Mouse (Mus musculus) forebrain, embryonic 16.5 days (tissue): ENCODE measurements at regions not wholly inside any gene's neighbourhood (a gene's known extent, or its start where the extent isn't known, plus 50 kb on each side); places are given as distances from the start of the nearest gene placed in this dataset.
"Not testable (repeated sequence)": the region's sequence is repeated elsewhere in the genome, so short reads cannot be mapped to it uniquely, and the experiment has no call there.

Experiments used
- ATAC-seq: fragments of 200-750 bp; cut with Nextera tagmentation; 2 replicates; pipeline ENCODE4 v1.8.0; 2017; ENCODE audit warnings: mild to moderate bottlenecking, moderate library complexity
- H3K27ac ChIP-seq: fragments of 300-500 bp; sonication (generic); 2 replicates; pipeline ENCODE4 v1.5.1; 2014; ENCODE audit warnings: low read length, control low read depth
- H3K27me3 ChIP-seq: fragments of 300-500 bp; sonication (generic); replicated peaks from 2 replicates; pipeline ENCODE4 v1.6.1; 2014; ENCODE audit warnings: low read length; ENCODE audit not compliant: control insufficient read depth, insufficient read depth
- H3K36me3 ChIP-seq: fragments of 300-500 bp; sonication (generic); 2 replicates; pipeline ENCODE4 v1.6.1; 2014; ENCODE audit not compliant: control insufficient read depth, insufficient read depth
- H3K4me1 ChIP-seq: fragments of 300-500 bp; sonication (generic); replicated peaks from 2 replicates; pipeline ENCODE4 v1.6.1; 2014; ENCODE audit warnings: low read length; ENCODE audit not compliant: control insufficient read depth, insufficient read depth
- H3K4me2 ChIP-seq: fragments of 300-500 bp; sonication (generic); 2 replicates; pipeline ENCODE4 v1.6.1; 2014; ENCODE audit warnings: mild to moderate bottlenecking, low read length, control low read depth
- H3K4me3 ChIP-seq: fragments of 300-500 bp; sonication (generic); replicated peaks from 2 replicates; pipeline ENCODE4 v1.5.1; 2014; ENCODE audit warnings: mild to moderate bottlenecking, low read length, control low read depth
- H3K9ac ChIP-seq: fragments of 300-500 bp; sonication (generic); replicated peaks from 2 replicates; pipeline ENCODE4 v1.6.1; 2014; ENCODE audit warnings: low read depth, low read length, control low read depth
- H3K9me3 ChIP-seq: fragments of 300-500 bp; sonication (generic); 2 replicates; pipeline ENCODE4 v1.6.1; 2016; ENCODE audit warnings: low read length; ENCODE audit not compliant: control insufficient read depth
- WGBS: fragments of 180-500 bp; shearing (Covaris S2); extraction: QIAGEN DNeasy Blood & Tissue Kit; methylation state at CpG from one replicate; pipeline ENCODE4 v1.1.7; 2014; 5-methylcytosine and 5-hydroxymethylcytosine counted together

DNA sequence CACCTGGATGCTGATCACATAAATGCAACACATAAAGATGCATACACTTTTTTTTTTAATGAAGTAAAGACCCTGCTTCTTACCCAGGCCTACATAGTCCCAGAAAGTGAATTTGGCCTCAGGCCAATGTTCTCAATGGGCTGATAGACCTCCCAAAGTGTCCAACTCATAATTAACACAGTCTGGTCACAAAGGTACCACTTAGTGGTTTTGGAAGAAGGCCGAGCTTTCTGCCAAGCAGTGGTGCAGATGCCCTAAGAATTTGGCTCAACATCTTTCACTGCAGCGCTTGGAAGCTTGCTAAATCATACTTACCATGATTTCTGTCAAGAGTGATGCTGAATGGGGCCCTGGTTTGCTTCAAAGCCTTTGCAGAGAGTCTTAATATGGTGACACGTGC lies 706.4 kb upstream of the Rag2 start:
- no peak overlapping the region for H3K27ac ChIP-seq
- no peak overlapping the region for H3K4me2 ChIP-seq
- WGBS = 33% methylated on average over 3 of the region's 3 CpGs
- no peaks in the 10 kb centered on the region for H3K36me3 ChIP-seq
- H3K9me3 ChIP-seq = no peaks in the 10 kb centered on the region
- H3K4me3 ChIP-seq = no peak overlapping the region
- H3K27me3 ChIP-seq = no peaks in the 10 kb centered on the region
- H3K9ac ChIP-seq = no peak overlapping the region
- H3K4me1 ChIP-seq = no peaks in the 10 kb centered on the region
- peak; percentile 73 for ATAC-seq

DNA sequence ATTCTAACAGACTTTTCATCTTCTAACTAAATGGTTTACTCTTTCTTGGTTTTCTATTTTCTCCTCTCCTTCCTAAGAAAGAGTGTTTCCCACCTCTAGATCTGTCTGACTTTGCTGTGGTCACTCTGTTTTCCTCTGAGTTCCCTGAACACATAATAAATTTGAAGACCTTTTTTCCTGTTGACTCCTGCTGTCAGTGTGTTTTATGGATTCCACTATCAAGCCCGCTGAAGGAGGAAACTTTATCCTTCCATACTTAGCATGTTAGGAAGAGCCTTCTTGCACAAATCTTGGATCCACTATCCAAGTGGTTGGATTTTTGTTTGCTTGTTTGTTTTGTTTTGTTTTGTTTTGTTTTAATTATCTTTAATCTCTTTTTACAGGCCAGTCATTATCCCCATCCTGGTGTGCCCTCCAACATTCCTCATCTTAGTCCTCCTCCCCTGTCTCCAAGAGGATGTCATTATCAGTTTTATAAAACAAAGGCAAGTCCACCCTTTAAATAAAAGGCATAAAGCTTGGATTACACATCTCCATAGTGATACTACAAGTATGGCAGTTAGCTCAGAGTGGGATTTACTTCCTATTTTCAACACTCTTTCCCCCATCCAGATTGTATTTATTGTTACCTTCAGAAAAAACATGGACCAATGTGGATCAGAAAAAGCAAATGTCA lies 704.8 kb upstream of the Rag2 start:
- H3K27me3 ChIP-seq = no peaks in the 10 kb centered on the region
- H3K27ac ChIP-seq = no peak overlapping the region
- WGBS = 90% methylated on average over 1 of the region's 1 CpGs

DNA sequence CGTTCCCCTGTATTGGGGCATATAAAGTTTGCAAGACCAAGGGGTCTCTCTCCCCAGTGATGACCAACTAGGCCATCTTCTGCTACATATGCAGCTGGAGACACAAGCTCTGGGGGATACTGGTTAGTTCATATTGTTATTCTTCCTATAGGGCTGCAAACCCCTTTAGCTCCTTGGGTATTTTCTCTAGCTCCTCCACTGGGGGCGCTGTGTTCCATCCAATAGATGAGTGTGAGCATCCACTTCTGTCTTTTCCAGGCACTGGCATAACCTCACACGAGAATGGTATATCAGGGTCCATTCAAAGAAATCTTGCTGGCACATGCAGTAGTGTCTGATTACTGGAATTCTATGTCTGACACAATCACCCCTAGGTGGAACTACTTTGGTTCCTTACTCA lies 675.9 kb upstream of the Rag2 start:
- H3K27me3 ChIP-seq, H3K4me2 ChIP-seq, H3K4me3 ChIP-seq, H3K4me1 ChIP-seq, H3K27ac ChIP-seq, H3K36me3 ChIP-seq, H3K9me3 ChIP-seq, ATAC-seq, H3K9ac ChIP-seq: not testable (repeated sequence)
- WGBS = 46% methylated on average over 3 of the region's 3 CpGs

More for the DNA sequence above, 704.8 kb upstream of the Rag2 start:
- no peaks in the 10 kb centered on the region for H3K4me1 ChIP-seq
- H3K4me3 ChIP-seq = no peak overlapping the region
- H3K9me3 ChIP-seq = no peaks in the 10 kb centered on the region
- ATAC-seq = no peak
- no peak overlapping the region for H3K4me2 ChIP-seq
- H3K36me3 ChIP-seq = no peaks in the 10 kb centered on the region
- no peak overlapping the region for H3K9ac ChIP-seq

DNA sequence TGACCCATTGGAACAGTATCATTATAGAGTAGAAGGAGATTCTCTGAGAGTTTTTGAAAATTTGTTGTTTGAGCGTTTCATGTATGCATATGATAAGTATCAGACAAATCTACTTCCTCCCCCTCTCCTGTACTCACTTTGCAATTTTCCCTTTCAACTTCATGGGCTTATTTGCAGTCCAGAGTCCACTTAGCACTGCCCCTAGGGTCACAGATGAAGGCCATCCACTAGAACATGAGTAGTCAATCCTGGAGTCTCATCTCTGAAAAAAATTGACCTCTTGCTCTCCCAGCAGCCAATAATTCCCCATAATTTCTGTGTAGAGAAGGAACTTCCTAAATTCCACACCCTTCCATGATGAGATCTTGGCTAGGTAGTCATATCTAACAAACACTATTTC lies 665.1 kb upstream of the Rag2 start:
- no peak overlapping the region for H3K4me3 ChIP-seq
- no peaks in the 10 kb centered on the region for H3K36me3 ChIP-seq
- no peaks in the 10 kb centered on the region for H3K4me1 ChIP-seq
- H3K4me2 ChIP-seq = no peak overlapping the region
- WGBS = 86% methylated on average over 1 of the region's 1 CpGs
- ATAC-seq = no peak
- no peaks in the 10 kb centered on the region for H3K9me3 ChIP-seq
- no peaks in the 10 kb centered on the region for H3K27me3 ChIP-seq
- H3K27ac ChIP-seq = no peak overlapping the region
- no peak overlapping the region for H3K9ac ChIP-seq

DNA sequence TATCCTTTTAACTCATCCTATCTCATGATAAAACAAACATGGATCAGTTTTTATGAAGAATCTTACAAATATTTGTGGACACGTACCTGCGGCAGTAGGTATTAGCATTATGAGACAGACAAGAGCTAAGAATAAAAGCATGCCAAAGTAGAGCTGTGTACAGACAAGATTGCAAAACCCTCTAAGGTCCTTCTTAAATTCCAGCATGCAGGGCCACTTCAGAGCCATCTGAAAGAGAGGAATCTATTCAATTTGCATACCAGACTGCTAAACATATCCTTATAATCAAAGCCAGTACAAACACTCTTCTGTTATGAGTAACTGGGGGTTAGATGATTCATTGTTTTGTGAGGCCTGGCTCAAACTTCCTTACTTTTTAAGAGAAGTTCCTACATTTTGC lies 659.9 kb upstream of the Rag2 start:
- Histone ChIP-seq H3K9ac (no peak overlapping the region), H3K27ac (no peak overlapping the region), H3K9me3 (no peaks in the 10 kb centered on the region), H3K36me3 (no peaks in the 10 kb centered on the region), H3K4me1 (no peaks in the 10 kb centered on the region), H3K4me3 (no peak overlapping the region), H3K4me2 (no peak overlapping the region), H3K27me3 (no peaks in the 10 kb centered on the region)
- no peak for ATAC-seq
- 84% methylated on average over 2 of the region's 2 CpGs for WGBS

DNA sequence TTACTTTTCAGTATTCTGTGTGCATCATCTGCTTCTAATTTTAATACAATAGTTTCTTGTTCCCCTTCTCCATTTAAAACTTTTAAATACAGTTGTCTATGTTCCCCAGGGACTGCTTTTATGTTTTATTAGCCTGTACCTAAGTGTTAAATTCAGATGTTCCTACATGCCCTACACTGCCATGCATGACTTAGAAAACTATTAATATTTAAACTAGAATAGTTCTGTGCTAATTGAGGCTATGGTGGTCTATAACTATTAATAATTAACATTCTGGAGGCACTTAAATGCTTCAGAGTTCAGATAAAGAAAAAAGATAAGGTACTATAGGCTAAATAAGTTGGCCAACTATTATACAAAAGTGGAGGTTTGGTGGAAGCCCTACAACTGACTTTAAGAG lies 647.3 kb upstream of the Rag2 start:
- H3K4me2 ChIP-seq = no peak overlapping the region
- H3K4me1 ChIP-seq = no peaks in the 10 kb centered on the region
- no peak overlapping the region for H3K9ac ChIP-seq
- no peaks in the 10 kb centered on the region for H3K36me3 ChIP-seq
- ATAC-seq = no peak
- H3K27me3 ChIP-seq = no peaks in the 10 kb centered on the region
- H3K27ac ChIP-seq = no peak overlapping the region
- no peak overlapping the region for H3K4me3 ChIP-seq
- no peaks in the 10 kb centered on the region for H3K9me3 ChIP-seq

DNA sequence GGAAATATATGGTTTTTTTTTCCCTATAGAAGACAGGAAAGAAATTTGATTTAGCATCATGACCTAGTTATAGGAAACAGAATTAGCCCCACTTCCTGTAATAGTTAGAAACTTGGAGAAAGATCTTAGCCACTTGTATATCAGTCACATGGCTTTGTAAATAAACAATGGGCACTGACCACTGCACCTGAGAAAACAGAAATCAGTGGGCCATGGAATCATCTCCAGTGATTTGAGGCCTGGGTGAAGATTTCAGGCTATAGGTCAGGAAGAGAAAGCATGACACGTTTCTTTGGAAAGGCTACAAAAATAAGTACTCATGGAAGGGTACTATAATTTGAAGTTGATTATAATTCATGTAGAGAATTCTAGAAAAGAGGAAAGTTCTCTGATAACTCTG lies 642.2 kb upstream of the Rag2 start:
- Histone ChIP-seq H3K9ac (no peak overlapping the region), H3K4me3 (no peak overlapping the region), H3K27ac (no peak overlapping the region), H3K27me3 (no peaks in the 10 kb centered on the region), H3K9me3 (no peaks in the 10 kb centered on the region), H3K4me1 (no peaks in the 10 kb centered on the region), H3K4me2 (no peak overlapping the region), H3K36me3 (no peaks in the 10 kb centered on the region)
- ATAC-seq = no peak
- 76% methylated on average over 1 of the region's 1 CpGs for WGBS

DNA sequence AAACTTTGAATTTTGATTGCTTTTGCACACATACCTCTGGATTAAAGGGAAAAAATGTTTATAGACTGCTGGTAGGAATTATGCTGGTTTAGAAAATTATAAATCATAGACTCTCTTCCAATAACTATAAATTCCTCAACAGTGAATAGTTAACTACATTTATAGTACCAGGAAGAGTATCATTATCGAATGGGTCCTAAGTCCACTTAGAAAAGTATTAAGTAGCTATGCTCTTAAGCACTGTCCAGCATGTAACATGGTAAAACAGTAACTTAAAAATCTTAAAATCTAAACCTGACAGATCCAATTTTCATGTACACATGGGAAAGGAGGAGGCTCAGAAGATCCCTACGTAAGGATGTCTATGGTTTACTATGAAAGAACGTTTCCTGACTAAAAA lies 609.2 kb upstream of the Rag2 start:
- Histone ChIP-seq H3K27ac (no peak overlapping the region), H3K9me3 (no peaks in the 10 kb centered on the region), H3K27me3 (no peaks in the 10 kb centered on the region), H3K9ac (no peak overlapping the region), H3K36me3 (no peaks in the 10 kb centered on the region), H3K4me2 (no peak overlapping the region), H3K4me3 (no peak overlapping the region), H3K4me1 (no peaks in the 10 kb centered on the region)
- WGBS = 91% methylated on average over 3 of the region's 3 CpGs
- no peak for ATAC-seq

DNA sequence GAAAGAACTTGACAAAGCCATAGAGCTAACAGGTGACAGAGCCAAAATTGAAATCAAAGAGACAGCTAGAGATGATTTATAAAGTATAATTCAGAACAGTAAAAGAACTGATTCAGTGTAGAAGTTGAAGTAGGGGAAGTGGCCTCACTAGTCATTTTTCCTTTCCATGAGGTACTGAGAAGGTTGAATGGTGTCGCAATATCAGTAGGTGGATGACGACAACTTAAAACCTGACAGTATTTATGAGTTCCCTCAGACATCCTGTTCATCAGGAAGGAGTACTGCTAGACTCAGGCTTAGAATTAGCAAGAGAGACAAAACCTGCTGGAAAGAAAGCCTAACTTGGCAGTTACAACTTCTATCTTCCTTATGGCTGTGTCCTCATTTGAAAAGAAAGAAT lies 605.1 kb upstream of the Rag2 start:
- H3K36me3 ChIP-seq = no peaks in the 10 kb centered on the region
- no peak overlapping the region for H3K27ac ChIP-seq
- ATAC-seq = no peak
- no peak overlapping the region for H3K9ac ChIP-seq
- H3K4me2 ChIP-seq = no peak overlapping the region
- no peaks in the 10 kb centered on the region for H3K9me3 ChIP-seq
- 92% methylated on average over 2 of the region's 2 CpGs for WGBS
- H3K4me1 ChIP-seq = no peaks in the 10 kb centered on the region
- no peaks in the 10 kb centered on the region for H3K27me3 ChIP-seq
- no peak overlapping the region for H3K4me3 ChIP-seq

DNA sequence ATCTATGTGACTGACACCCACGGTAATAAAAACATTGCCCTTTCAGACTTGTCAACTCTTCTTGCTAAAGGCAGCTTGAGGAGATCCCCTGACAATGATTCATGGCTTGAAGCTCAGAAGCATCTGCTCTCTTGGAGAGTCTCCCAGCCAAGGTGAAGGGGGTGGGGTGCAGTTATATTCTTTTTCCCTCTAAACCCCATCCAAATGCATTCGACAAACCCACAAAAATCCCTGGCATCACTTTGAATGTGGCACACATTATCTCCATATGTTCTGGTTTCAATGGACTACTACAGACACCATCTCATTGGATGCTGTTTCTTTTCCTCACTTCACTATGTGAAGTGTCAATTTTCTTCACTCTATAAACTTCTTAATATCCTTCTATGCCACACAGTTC lies 603.0 kb upstream of the Rag2 start:
- no peak overlapping the region for H3K4me3 ChIP-seq
- no peak overlapping the region; the same call in 1 of the 2 replicates for H3K27ac ChIP-seq
- no peak overlapping the region for H3K4me2 ChIP-seq
- H3K36me3 ChIP-seq = no peaks in the 10 kb centered on the region
- ATAC-seq = peak; percentile 88
- H3K4me1 ChIP-seq = no peaks in the 10 kb centered on the region
- no peaks in the 10 kb centered on the region for H3K9me3 ChIP-seq
- H3K27me3 ChIP-seq = no peaks in the 10 kb centered on the region
- WGBS = 61% methylated on average over 2 of the region's 2 CpGs
- H3K9ac ChIP-seq = no peak overlapping the region
